Mouse (Mus musculus): ENCODE measurements around the gene Gm3250. TPM values are rescaled to one million over a fixed set of nuclear protein-coding genes. Genes with fewer than 3 reads are reported as not detected.

Gm3250 gene
- not detected for polyA plus RNA-seq (2014; fragmentation: Illumina TruSeq; extraction: RNeasy Lipid Tissue Mini Kit (QIAGEN cat#74804); ENCODE audit: low read depth, low replicate concordance)

GRCm38 (mm10) chr10:77782442-77782841, at the start of gene Gm3250:
Gene Gm3250 (minus strand): TSS chr10:77782542.

DNA sequence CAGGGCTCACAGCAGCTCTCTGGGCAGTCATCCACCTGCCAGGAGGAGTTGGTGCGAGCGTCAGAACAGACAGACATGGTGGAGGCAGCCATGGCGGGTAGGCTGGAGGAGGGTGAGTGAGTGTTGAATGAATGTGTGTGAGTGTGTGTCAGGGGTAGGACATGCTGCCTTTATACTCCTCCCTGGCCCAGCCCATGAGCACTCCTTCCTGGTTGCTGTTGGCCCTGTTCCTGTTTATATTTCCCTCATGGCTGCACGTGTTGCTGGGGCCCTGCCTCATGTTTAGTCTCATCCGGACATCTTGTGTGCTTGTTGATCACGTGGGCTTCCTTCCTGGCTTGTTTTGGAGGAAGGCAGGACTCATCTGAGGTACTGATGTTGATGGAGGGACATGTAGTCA, 44.6 kb upstream of the Gm3250 start, which contains the start of gene Krtap10-4:
Gene Krtap10-4 (minus strand): TSS at position 145 of the 400 bp plus-strand sequence.

DNA sequence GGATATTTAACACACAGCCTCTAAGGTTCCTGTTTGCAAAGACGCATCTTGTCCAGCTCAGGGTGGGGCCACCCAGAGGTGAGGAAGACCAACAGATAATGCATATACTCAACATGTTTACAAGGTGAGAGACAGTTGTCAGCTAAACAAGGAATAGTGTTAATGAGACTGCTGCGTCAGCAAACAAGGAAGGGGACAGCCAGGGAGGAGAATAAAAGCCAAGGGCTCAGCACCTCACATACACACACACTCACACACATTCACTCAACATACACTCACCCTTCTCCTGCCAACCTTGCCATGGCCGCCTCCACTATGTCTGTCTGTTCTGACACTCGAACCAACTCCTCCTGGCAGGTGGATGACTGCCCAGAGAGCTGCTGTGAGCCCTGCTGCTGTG, 32.0 kb upstream of the Gm3250 start, which contains the start of gene Gm2696:
Gene Gm2696 (plus strand): TSS at position 301 of the 400 bp plus-strand sequence.

GRCm38 (mm10) chr10:77811743-77812142, 29.4 kb upstream of the Gm3250 start, which contains the start of gene Gm9507:
Gene Gm9507 (minus strand): TSS chr10:77811843.

GRCm38 (mm10) chr10:77798921-77799508, 16.7 kb upstream of the Gm3250 start, which contains the start of gene Gm19668:
Gene Gm19668 (minus strand): TSS chr10:77799133.

GRCm38 (mm10) chr10:77794976-77795375, 12.6 kb upstream of the Gm3250 start, which contains the start of gene Gm9639:
Gene Gm9639 (minus strand): TSS chr10:77795076.

GRCm38 (mm10) chr10:77787876-77788275, 5.5 kb upstream of the Gm3250 start, which contains the start of gene Gm7137:
Gene Gm7137 (minus strand): TSS chr10:77788200.

DNA sequence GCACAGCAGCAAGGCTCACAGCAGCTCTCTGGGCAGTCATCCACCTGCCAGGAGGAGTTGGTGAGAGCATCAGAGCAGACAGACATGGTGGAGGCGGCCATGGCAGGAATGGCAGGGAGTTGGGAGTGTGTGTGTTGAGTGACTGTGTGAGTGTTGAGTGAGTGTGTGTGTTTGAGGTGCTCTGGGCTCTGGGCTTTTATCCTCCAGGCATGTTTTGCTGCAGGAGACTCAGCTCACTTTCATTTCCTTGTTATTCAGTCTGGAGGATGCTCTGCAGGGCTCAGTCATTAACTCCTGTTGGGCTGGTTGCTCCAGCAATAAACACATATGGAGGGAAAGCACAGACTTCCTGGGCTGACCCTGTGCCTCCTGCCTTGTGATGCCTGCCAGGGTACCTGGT, 5.5 kb downstream of the Gm3250 start, which contains the start of gene Gm7138:
Gene Gm7138 (minus strand): TSS at position 101 of the 400 bp plus-strand sequence.

DNA sequence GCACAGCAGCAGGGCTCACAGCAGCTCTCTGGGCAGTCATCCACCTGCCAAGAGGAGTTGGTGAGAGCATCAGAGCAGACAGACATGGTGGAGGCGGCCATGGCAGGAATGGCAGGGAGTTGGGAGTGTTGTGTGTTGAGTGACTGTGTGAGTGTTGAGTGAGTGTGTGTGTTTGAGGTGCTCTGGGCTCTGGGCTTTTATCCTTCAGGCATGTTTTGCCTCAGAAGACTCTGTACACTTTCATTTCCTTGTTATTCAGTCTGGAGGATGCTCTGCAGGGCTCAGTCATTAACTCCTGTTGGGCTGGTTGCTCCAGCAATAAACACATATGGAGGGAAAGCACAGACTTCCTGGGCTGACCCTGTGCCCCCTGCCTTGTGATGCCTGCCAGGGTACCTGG, 11.1 kb downstream of the Gm3250 start, which contains the start of gene Gm3238:
Gene Gm3238 (minus strand): TSS at position 101 of the 400 bp plus-strand sequence.

DNA sequence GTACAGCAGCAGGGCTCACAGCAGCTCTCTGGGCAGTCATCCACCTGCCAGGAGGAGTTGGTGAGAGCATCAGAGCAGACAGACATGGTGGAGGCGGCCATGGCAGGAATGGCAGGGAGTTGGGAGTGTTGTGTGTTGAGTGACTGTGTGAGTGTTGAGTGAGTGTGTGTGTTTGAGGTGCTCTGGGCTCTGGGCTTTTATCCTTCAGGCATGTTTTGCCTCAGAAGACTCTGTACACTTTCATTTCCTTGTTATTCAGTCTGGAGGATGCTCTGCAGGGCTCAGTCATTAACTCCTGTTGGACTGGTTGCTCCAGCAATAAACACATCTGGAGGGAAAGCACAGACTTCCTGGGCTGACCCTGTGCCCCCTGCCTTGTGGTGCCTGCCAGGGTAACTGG, 22.8 kb downstream of the Gm3250 start, which contains the start of gene Gm3233:
Gene Gm3233 (minus strand): TSS at position 101 of the 400 bp plus-strand sequence.

DNA sequence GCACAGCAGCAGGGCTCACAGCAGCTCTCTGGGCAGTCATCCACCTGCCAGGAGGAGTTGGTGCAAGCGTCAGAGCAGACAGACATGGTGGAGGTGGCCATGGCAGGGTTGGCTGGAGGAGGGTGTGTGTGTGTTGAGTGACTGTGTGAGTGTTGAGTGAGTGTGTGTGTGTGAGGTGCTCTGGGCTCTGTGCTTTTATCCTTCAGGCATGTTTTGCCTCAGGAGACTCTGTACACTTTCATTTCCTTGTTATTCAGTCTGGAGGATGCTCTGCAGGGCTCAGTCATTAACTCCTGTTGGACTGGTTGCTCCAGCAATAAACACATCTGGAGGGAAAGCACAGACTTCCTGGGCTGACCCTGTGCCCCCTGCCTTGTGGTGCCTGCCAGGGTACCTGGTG, 31.1 kb downstream of the Gm3250 start, which contains the start of gene Gm9736:
Gene Gm9736 (minus strand): TSS at position 101 of the 400 bp plus-strand sequence.

GRCm38 (mm10) chr10:77741924-77742688, 40.2 kb downstream of the Gm3250 start, which contains the start of gene Gm18596:
Gene Gm18596 (minus strand): TSS chr10:77742638.

Other genes starting within 250 kb of the Gm3250 start
- gene Pttg1ip, start 200.8 kb downstream of the Gm3250 start, polyA plus RNA-seq (2014; fragmentation: Illumina TruSeq; extraction: RNeasy Lipid Tissue Mini Kit (QIAGEN cat#74804); ENCODE audit: low read depth, low replicate concordance) = 193 TPM
- 76.1 TPM for gene Sumo3, start 176.4 kb downstream of the Gm3250 start, polyA plus RNA-seq (2014; fragmentation: Illumina TruSeq; extraction: RNeasy Lipid Tissue Mini Kit (QIAGEN cat#74804); ENCODE audit: low read depth, low replicate concordance)
- 1.6 TPM for gene Gm49325, start 176.3 kb downstream of the Gm3250 start, polyA plus RNA-seq (2014; fragmentation: Illumina TruSeq; extraction: RNeasy Lipid Tissue Mini Kit (QIAGEN cat#74804); ENCODE audit: low read depth, low replicate concordance)
- 7.3 TPM for gene Ube2g2, start 160.3 kb downstream of the Gm3250 start, polyA plus RNA-seq (2014; fragmentation: Illumina TruSeq; extraction: RNeasy Lipid Tissue Mini Kit (QIAGEN cat#74804); ENCODE audit: low read depth, low replicate concordance)
- not detected for gene Tspear, start 96.0 kb downstream of the Gm3250 start, polyA plus RNA-seq (2014; fragmentation: Illumina TruSeq; extraction: RNeasy Lipid Tissue Mini Kit (QIAGEN cat#74804); ENCODE audit: low read depth, low replicate concordance)
- gene Gm19402, start 91.8 kb downstream of the Gm3250 start, polyA plus RNA-seq (2014; fragmentation: Illumina TruSeq; extraction: RNeasy Lipid Tissue Mini Kit (QIAGEN cat#74804); ENCODE audit: low read depth, low replicate concordance) = not detected
- not detected for gene Gm9508, start 85.3 kb downstream of the Gm3250 start, polyA plus RNA-seq (2014; fragmentation: Illumina TruSeq; extraction: RNeasy Lipid Tissue Mini Kit (QIAGEN cat#74804); ENCODE audit: low read depth, low replicate concordance)
- gene Gm10272, start 75.9 kb downstream of the Gm3250 start, polyA plus RNA-seq (2014; fragmentation: Illumina TruSeq; extraction: RNeasy Lipid Tissue Mini Kit (QIAGEN cat#74804); ENCODE audit: low read depth, low replicate concordance) = not detected
- not detected for gene Gm10024, start 71.1 kb downstream of the Gm3250 start, polyA plus RNA-seq (2014; fragmentation: Illumina TruSeq; extraction: RNeasy Lipid Tissue Mini Kit (QIAGEN cat#74804); ENCODE audit: low read depth, low replicate concordance)
- gene Gm10142, start 66.7 kb downstream of the Gm3250 start, polyA plus RNA-seq (2014; fragmentation: Illumina TruSeq; extraction: RNeasy Lipid Tissue Mini Kit (QIAGEN cat#74804); ENCODE audit: low read depth, low replicate concordance) = not detected
- gene Krtap12-1, start 61.9 kb downstream of the Gm3250 start, polyA plus RNA-seq (2014; fragmentation: Illumina TruSeq; extraction: RNeasy Lipid Tissue Mini Kit (QIAGEN cat#74804); ENCODE audit: low read depth, low replicate concordance) = not detected
- gene Gm10100, start 56.1 kb downstream of the Gm3250 start, polyA plus RNA-seq (2014; fragmentation: Illumina TruSeq; extraction: RNeasy Lipid Tissue Mini Kit (QIAGEN cat#74804); ENCODE audit: low read depth, low replicate concordance) = not detected
- gene Gm18596, start 39.9 kb downstream of the Gm3250 start, polyA plus RNA-seq (2014; fragmentation: Illumina TruSeq; extraction: RNeasy Lipid Tissue Mini Kit (QIAGEN cat#74804); ENCODE audit: low read depth, low replicate concordance) = not detected
- not detected for gene Gm9736, start 31.2 kb downstream of the Gm3250 start, polyA plus RNA-seq (2014; fragmentation: Illumina TruSeq; extraction: RNeasy Lipid Tissue Mini Kit (QIAGEN cat#74804); ENCODE audit: low read depth, low replicate concordance)
- not detected for gene Gm3233, start 22.9 kb downstream of the Gm3250 start, polyA plus RNA-seq (2014; fragmentation: Illumina TruSeq; extraction: RNeasy Lipid Tissue Mini Kit (QIAGEN cat#74804); ENCODE audit: low read depth, low replicate concordance)
- not detected for gene Gm3238, start 11.2 kb downstream of the Gm3250 start, polyA plus RNA-seq (2014; fragmentation: Illumina TruSeq; extraction: RNeasy Lipid Tissue Mini Kit (QIAGEN cat#74804); ENCODE audit: low read depth, low replicate concordance)
- not detected for gene Gm7138, start 5.6 kb downstream of the Gm3250 start, polyA plus RNA-seq (2014; fragmentation: Illumina TruSeq; extraction: RNeasy Lipid Tissue Mini Kit (QIAGEN cat#74804); ENCODE audit: low read depth, low replicate concordance)
- not detected for gene Gm7137, start 5.7 kb upstream of the Gm3250 start, polyA plus RNA-seq (2014; fragmentation: Illumina TruSeq; extraction: RNeasy Lipid Tissue Mini Kit (QIAGEN cat#74804); ENCODE audit: low read depth, low replicate concordance)
- gene Gm9639, start 12.5 kb upstream of the Gm3250 start, polyA plus RNA-seq (2014; fragmentation: Illumina TruSeq; extraction: RNeasy Lipid Tissue Mini Kit (QIAGEN cat#74804); ENCODE audit: low read depth, low replicate concordance) = not detected
- gene Gm19668, start 16.6 kb upstream of the Gm3250 start, polyA plus RNA-seq (2014; fragmentation: Illumina TruSeq; extraction: RNeasy Lipid Tissue Mini Kit (QIAGEN cat#74804); ENCODE audit: low read depth, low replicate concordance) = not detected
- not detected for gene Gm9507, start 29.3 kb upstream of the Gm3250 start, polyA plus RNA-seq (2014; fragmentation: Illumina TruSeq; extraction: RNeasy Lipid Tissue Mini Kit (QIAGEN cat#74804); ENCODE audit: low read depth, low replicate concordance)
- gene Gm2696, start 32.1 kb upstream of the Gm3250 start, polyA plus RNA-seq (2014; fragmentation: Illumina TruSeq; extraction: RNeasy Lipid Tissue Mini Kit (QIAGEN cat#74804); ENCODE audit: low read depth, low replicate concordance) = not detected
- gene Krtap10-4, start 44.6 kb upstream of the Gm3250 start, polyA plus RNA-seq (2014; fragmentation: Illumina TruSeq; extraction: RNeasy Lipid Tissue Mini Kit (QIAGEN cat#74804); ENCODE audit: low read depth, low replicate concordance) = not detected
- gene Krtap10-10, start 53.4 kb upstream of the Gm3250 start, polyA plus RNA-seq (2014; fragmentation: Illumina TruSeq; extraction: RNeasy Lipid Tissue Mini Kit (QIAGEN cat#74804); ENCODE audit: low read depth, low replicate concordance) = not detected
- gene Gm36176, start 64.3 kb upstream of the Gm3250 start, polyA plus RNA-seq (2014; fragmentation: Illumina TruSeq; extraction: RNeasy Lipid Tissue Mini Kit (QIAGEN cat#74804); ENCODE audit: low read depth, low replicate concordance) = not detected
- gene Gm10318, start 70.3 kb upstream of the Gm3250 start, polyA plus RNA-seq (2014; fragmentation: Illumina TruSeq; extraction: RNeasy Lipid Tissue Mini Kit (QIAGEN cat#74804); ENCODE audit: low read depth, low replicate concordance) = not detected
- not detected for gene Gm3285, start 79.4 kb upstream of the Gm3250 start, polyA plus RNA-seq (2014; fragmentation: Illumina TruSeq; extraction: RNeasy Lipid Tissue Mini Kit (QIAGEN cat#74804); ENCODE audit: low read depth, low replicate concordance)
- 2.1 TPM for gene Lrrc3, start 120.0 kb upstream of the Gm3250 start, polyA plus RNA-seq (2014; fragmentation: Illumina TruSeq; extraction: RNeasy Lipid Tissue Mini Kit (QIAGEN cat#74804); ENCODE audit: low read depth, low replicate concordance)
- gene Trpm2, start 188.0 kb upstream of the Gm3250 start, polyA plus RNA-seq (2014; fragmentation: Illumina TruSeq; extraction: RNeasy Lipid Tissue Mini Kit (QIAGEN cat#74804); ENCODE audit: low read depth, low replicate concordance) = 0.38 TPM
- 1.0 TPM for gene 1810043G02Rik, start 196.0 kb upstream of the Gm3250 start, polyA plus RNA-seq (2014; fragmentation: Illumina TruSeq; extraction: RNeasy Lipid Tissue Mini Kit (QIAGEN cat#74804); ENCODE audit: low read depth, low replicate concordance)
- gene Pfkl, start 227.5 kb upstream of the Gm3250 start, polyA plus RNA-seq (2014; fragmentation: Illumina TruSeq; extraction: RNeasy Lipid Tissue Mini Kit (QIAGEN cat#74804); ENCODE audit: low read depth, low replicate concordance) = 2.6 TPM